Mouse (Mus musculus) heart, embryonic 16.5 days (tissue): ENCODE measurements around the gene Serf1. TPM values are rescaled to one million over a fixed set of nuclear protein-coding genes. Genes with fewer than 3 reads are reported as not detected.
"Not testable (repeated sequence)": the region's sequence is repeated elsewhere in the genome, so short reads cannot be mapped to it uniquely, and the experiment has no call there.

Source experiments
- ATAC-seq: fragments of 200-750 bp; cut with Nextera tagmentation; replicated peaks from 2 replicates; pipeline ENCODE4 v1.8.0; 2017; ENCODE audit warnings: moderate number of reproducible peaks; ENCODE audit not compliant: insufficient read depth, low FRiP score; ENCODE audit errors: extremely low read depth
- H3K27ac ChIP-seq: fragments of 300-500 bp; sonication (generic); 2 replicates; pipeline ENCODE4 v1.5.1; 2014; ENCODE audit warnings: mild to moderate bottlenecking, low read length, control low read depth, moderate library complexity
- H3K27me3 ChIP-seq: fragments of 300-500 bp; sonication (generic); 2 replicates; pipeline ENCODE4 v1.6.1; 2014; ENCODE audit warnings: low read length, mixed read lengths; ENCODE audit not compliant: control insufficient read depth, insufficient read depth
- H3K36me3 ChIP-seq: fragments of 300-500 bp; sonication (generic); 2 replicates; pipeline ENCODE4 v1.6.1; 2014; ENCODE audit not compliant: control insufficient read depth, insufficient read depth
- H3K4me1 ChIP-seq: fragments of 300-500 bp; sonication (generic); 2 replicates; pipeline ENCODE4 v1.6.1; 2014; ENCODE audit warnings: low read length, mixed read lengths; ENCODE audit not compliant: control insufficient read depth, insufficient read depth
- H3K4me2 ChIP-seq: fragments of 300-500 bp; sonication (generic); 2 replicates; pipeline ENCODE4 v1.6.1; 2014; ENCODE audit warnings: low read depth, mild to moderate bottlenecking, control low read depth, low read length
- H3K4me3 ChIP-seq: fragments of 300-500 bp; sonication (generic); 2 replicates; pipeline ENCODE4 v1.5.1; 2014; ENCODE audit warnings: mild to moderate bottlenecking, control low read depth, low read length
- H3K9ac ChIP-seq: fragments of 300-500 bp; sonication (generic); 2 replicates; pipeline ENCODE4 v1.6.1; 2014; ENCODE audit warnings: low read length, control low read depth
- H3K9me3 ChIP-seq: fragments of 300-500 bp; sonication (generic); replicated peaks from 2 replicates; pipeline ENCODE4 v1.6.1; 2016; ENCODE audit warnings: low read length; ENCODE audit not compliant: control insufficient read depth
- WGBS: fragments of 180-500 bp; shearing (Covaris S2); extraction: QIAGEN DNeasy Blood & Tissue Kit; methylation state at CpG from one replicate; pipeline ENCODE4 v1.1.7; 2014; 5-methylcytosine and 5-hydroxymethylcytosine counted together
- polyA plus RNA-seq: library from polyadenylated mRNA; unstranded; fragments of >200 nt; fragmentation: Nextera tagmentation; extraction: Ambion mirVana; gene quantifications from 2 replicates; pipeline ENCODE4 v1.2.1, GENCODE M21; 2015

Serf1 gene
- polyA plus RNA-seq, 1 experiment from 2014 or later: 107 TPM

DNA sequence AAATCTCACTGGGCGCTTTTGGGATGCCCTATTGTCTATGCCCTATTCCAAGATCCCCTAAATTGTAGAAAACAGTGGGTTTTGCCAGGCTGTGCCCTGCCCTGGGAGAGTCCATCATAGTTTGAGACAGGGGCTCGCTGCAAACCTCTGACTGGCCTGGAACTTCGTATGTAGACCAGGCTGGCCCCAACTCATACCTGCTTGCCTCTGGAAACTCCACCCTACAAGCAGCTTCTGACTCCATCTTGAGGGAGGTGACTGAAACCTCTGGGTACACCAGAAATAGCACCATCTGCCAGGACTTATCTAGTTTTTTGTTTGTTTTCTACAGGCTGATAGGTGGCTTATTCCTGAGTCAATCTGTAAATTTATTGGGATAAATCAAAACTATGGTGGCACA is 16.2 kb downstream of the Serf1 start:
- Histone ChIP-seq H3K9me3 (no peaks in the 10 kb centered on the region), H3K36me3 (peaks cover 16% of the 10 kb centered on the region), H3K4me3 (peak overlapping the region; percentile 98), H3K27ac (no peak overlapping the region), H3K27me3 (no peaks in the 10 kb centered on the region), H3K4me2 (peak overlapping the region; percentile 98), H3K9ac (no peak overlapping the region), H3K4me1 (peaks cover 9% of the 10 kb centered on the region)
- no peak for ATAC-seq
- WGBS: 77% methylated on average over 3 of the region's 3 CpGs

DNA sequence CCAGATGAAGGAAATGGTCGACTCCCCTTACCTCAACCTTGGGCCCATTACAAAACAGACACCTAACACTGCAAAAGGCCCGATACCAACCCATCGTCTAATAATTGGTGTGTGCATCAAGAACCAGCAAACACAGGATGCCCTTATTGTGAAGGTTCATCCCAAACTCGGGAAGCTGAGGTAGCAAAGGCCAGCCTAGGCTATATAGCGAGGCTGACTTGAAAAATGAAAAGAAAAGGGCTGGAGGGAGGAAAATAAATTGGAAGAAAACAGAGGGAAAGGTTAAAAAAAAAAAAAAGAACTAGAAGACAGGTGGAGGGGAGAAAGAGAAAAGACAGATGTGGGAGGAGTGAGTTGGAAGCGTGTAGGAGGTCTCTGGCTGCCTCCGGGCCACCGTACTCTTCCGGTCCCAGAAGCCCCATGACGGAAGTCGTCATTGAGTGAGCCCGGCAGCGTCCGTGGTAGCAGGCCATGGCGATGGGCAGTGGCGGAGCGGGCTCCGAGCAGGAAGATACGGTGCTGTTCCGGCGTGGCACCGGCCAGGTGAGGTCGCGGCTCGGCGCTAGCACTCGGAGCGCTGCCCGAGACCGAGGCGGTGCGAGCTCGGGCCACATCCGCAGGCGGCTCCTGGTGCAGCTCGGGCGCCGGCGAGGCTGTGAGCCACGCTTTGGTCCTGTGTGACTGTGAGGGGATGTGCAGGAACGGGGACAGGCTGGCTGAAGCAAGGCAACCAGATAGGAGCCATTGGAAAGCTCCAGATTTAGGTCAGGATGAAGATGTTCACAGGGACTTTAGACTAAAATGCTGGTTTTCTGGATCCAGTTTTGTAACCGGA is 16.8 kb downstream of the Serf1 start, which contains the start of gene Smn1:
Gene Smn1 (plus strand): TSS at position 430 of the 835 bp plus-strand sequence.
- 4% methylated on average over 42 of the region's 42 CpGs for WGBS
- ATAC-seq: peak; percentile 96
- H3K27ac ChIP-seq: peak within 1 kb of the TSS; percentile 30; the same call in 1 of the 2 replicates

DNA sequence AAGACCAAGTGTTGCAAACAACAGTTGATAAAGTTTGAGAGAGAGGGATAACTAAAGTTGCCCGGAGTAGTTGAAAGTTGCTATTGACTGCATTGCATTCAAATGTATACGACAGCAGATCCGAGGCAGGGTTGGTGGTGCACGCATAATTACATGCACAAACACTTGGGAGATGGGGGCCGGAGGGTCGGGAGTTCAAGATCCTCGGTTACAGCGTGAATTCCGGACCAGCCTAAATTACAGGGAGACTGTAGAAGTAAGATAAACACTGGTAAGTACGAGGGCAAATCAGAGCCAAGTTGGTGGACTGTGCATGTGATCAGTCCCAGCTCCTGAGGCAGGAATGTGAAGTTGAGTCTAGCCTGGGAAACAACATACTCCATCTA is 17.4 kb downstream of the Serf1 start:
- H3K36me3 ChIP-seq: peaks cover 20% of the 10 kb centered on the region
- H3K9ac ChIP-seq: peak overlapping the region; percentile 86
- ATAC-seq: no peak
- H3K9me3 ChIP-seq: no peaks in the 10 kb centered on the region
- peaks cover 9% of the 10 kb centered on the region for H3K4me1 ChIP-seq
- 2% methylated on average over 10 of the region's 10 CpGs for WGBS
- H3K4me2 ChIP-seq: peak overlapping the region; percentile 98
- no peak overlapping the region; the same call in 1 of the 2 replicates for H3K27ac ChIP-seq
- H3K27me3 ChIP-seq: no peaks in the 10 kb centered on the region
- H3K4me3 ChIP-seq: peak overlapping the region; percentile 98

More for the DNA sequence above, 16.8 kb downstream of the Serf1 start, which contains the start of gene Smn1:
- Histone ChIP-seq H3K4me2 (peak within 1 kb of the TSS; percentile 98), H3K27me3 (no peaks in the 10 kb centered on the region), H3K36me3 (peaks cover 20% of the 10 kb centered on the region), H3K9me3 (no peaks in the 10 kb centered on the region), H3K4me3 (peak within 1 kb of the TSS; percentile 98), H3K9ac (peak within 1 kb of the TSS; percentile 86), H3K4me1 (peaks cover 9% of the 10 kb centered on the region)

DNA sequence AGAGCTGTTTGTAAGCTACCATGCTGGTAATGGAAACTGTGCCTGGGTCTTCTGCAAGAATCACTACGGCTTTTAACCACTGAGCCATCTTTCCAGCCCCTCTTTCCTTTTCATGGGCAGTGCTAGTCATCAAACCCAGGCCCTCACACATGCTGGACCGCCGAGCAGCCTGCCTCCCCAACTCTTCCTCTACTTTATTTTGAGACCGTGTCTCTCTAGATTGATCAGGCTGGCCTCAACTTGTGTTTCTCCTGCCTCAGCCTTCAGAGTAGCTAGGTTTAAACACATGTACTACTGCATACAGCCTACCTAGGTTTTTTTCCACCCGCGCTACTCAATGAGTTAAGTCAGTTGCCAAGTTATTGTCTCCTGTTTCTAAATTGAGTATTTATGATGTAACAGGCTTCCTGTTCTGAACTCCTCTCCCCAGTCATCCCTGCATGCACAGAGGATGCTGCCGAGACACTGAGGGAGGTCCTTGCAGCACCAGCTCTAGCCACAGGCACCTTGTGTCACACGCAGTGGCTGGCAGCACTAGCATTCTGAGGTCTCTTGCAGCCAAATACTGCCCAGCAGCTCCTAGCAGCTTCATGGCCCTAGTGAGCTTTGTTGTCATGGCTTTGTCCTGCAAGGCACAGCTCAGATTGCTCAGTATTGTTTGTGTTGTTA is 34.0 kb downstream of the Serf1 start:
- ATAC-seq: no peak
- H3K4me2 ChIP-seq: no peak overlapping the region
- no peak overlapping the region for H3K9ac ChIP-seq
- no peak overlapping the region for H3K4me3 ChIP-seq
- H3K36me3 ChIP-seq: peaks cover 17% of the 10 kb centered on the region
- H3K9me3 ChIP-seq: no peaks in the 10 kb centered on the region
- WGBS: 74% methylated on average over 8 of the region's 8 CpGs
- H3K27ac ChIP-seq: no peak overlapping the region
- H3K27me3 ChIP-seq: no peaks in the 10 kb centered on the region
- no peaks in the 10 kb centered on the region for H3K4me1 ChIP-seq

DNA sequence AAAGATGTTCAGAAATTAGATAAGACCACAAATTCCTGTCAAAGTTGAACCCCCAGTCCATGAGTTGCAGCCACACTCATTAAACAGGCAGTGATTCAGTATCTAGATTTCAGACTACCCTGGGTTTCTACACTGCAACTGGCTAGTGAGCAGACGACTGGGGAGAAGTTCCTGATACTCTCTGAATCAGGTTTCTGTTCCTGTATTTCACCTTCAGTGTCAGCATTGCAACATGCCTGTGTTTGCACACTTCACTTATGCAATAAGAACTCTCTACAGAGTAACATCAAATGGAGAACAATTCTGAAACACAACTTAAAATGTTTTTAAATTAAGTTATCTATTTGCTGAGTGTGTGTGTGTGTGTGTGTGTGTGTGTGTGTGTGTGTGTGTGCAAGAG is 44.8 kb downstream of the Serf1 start:
- Histone ChIP-seq H3K27me3 (no peaks in the 10 kb centered on the region), H3K9me3 (no peaks in the 10 kb centered on the region; the same call in 1 of the 2 replicates), H3K27ac (no peak overlapping the region), H3K4me3 (no peak overlapping the region), H3K9ac (no peak overlapping the region), H3K36me3 (no peaks in the 10 kb centered on the region), H3K4me2 (no peak overlapping the region), H3K4me1 (no peaks in the 10 kb centered on the region)
- 48% methylated on average over 1 of the region's 1 CpGs for WGBS
- no peak for ATAC-seq

DNA sequence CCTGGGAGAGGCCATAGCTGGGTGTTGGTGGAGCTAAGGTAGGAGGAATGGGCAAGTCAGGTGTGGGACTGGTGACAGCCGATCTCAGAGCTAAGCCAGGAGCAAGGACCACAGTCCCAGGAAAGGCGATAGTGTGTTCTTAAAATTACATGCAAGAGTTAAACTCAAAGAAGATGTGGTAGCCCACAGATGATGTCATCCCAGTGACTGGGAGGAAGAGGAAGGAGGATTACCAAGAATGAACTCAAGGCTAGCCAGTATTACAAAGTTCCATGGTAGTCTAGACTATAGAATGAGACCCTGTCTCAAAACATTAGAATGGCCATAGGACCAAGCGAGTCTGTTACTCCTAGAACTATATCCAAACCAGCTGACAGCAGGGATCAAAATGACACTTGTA is 48.8 kb downstream of the Serf1 start:
- Histone ChIP-seq H3K4me1 (no peaks in the 10 kb centered on the region), H3K27me3 (no peaks in the 10 kb centered on the region), H3K4me2 (no peak overlapping the region), H3K9ac (no peak overlapping the region), H3K4me3 (no peak overlapping the region), H3K36me3 (no peaks in the 10 kb centered on the region), H3K9me3 (no peaks in the 10 kb centered on the region), H3K27ac (no peak overlapping the region)
- ATAC-seq: no peak
- WGBS: 76% methylated on average over 3 of the region's 3 CpGs

DNA sequence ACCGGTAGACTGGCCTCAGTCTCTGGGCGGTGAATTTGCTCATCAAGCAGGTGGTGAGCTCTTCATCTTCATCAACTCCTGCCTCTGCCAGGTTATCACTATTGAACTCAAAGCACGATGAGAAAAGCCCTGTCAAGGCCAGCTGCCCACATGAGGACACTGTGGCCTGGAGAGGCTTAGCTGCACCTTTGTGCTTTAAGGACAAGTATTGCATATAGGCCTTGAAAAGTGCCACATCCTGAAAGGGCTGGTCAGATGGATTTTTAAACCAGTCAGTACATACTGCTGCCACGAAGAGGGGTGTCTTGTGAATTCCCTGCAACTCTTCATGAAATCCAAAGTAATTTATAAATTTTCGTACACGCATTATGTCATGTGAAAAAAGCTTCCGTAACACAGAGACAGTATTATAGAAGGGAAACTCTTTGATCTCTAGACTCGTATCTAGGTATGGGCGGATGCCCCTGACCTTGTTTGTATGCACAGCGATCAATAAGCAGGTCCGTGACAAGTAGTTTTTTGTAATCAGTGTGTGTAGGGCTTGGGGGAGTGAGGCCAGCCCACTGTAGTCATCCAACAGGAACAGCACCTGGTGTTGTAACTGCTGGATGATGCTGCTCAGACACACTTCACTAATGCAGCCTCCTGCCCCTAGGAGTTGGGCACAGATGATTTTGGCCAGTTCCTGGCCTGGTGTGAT is 53.5 kb downstream of the Serf1 start:
- not testable (repeated sequence) for H3K27ac ChIP-seq, H3K27me3 ChIP-seq, H3K9me3 ChIP-seq, H3K4me3 ChIP-seq, H3K4me2 ChIP-seq, H3K4me1 ChIP-seq, H3K9ac ChIP-seq, H3K36me3 ChIP-seq, ATAC-seq
- 74% methylated on average over 11 of the region's 11 CpGs for WGBS

DNA sequence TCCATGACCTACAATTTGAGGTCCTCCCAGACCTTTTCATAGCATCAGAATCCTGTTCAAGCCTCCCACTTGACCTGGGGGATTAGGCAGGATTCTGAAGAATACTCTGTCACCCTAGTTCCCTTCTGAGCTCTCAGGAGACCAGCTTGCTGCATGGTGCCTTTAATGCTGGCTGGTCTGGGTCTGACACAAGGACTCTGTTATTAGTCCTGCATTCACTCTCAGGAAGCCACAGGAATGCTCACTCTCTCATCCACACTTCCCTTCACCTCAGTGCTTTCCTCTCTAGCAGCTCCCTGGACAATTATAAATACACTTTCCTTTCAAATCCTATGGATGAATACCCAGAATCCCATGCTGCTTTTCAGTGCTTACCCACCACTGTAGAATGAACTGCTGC is 54.7 kb downstream of the Serf1 start:
- not testable (repeated sequence) for H3K4me2 ChIP-seq, H3K4me3 ChIP-seq, H3K9me3 ChIP-seq, H3K4me1 ChIP-seq, H3K36me3 ChIP-seq, H3K9ac ChIP-seq, H3K27ac ChIP-seq, ATAC-seq, H3K27me3 ChIP-seq
